Mouse (Mus musculus) layer of hippocampus, adult 8-10 months (tissue): ENCODE measurements around the gene Sccpdh. TPM values are rescaled to one million over a fixed set of nuclear protein-coding genes. Genes with fewer than 3 reads are reported as not detected.
"Not testable (repeated sequence)": the region's sequence is repeated elsewhere in the genome, so short reads cannot be mapped to it uniquely, and the experiment has no call there.

Source experiments
- DNase-seq, 2 experiments: peaks; one replicate each; pipeline ENCODE4 v3.0.0; 2022; ENCODE audit warnings: low spot score in 2 of 2
- total RNA-seq, 4 experiments: library from RNA; stranded (reverse); gene quantifications; 2 replicates each; pipeline ENCODE4 v1.2.4; 2022

The Sccpdh gene
- total RNA-seq, result 10 to 100 TPM; 55.6 to 62.1 (median 59.4) TPM

GRCm38 (mm10) chr1:179668013-179668805 lies at the start of gene Sccpdh:
TSS of gene Sccpdh (plus strand) at chr1:179668210.
- DNase-seq, result peak; percentile 59 to 81

- DNase-seq, result no peak
Observed at GRCm38 (mm10) chr1:179622665-179623064, 45.3 kb upstream of the Sccpdh start.

GRCm38 (mm10) chr1:179623657-179624056 lies 44.4 kb upstream of the Sccpdh start:
- no peak for DNase-seq

DNA sequence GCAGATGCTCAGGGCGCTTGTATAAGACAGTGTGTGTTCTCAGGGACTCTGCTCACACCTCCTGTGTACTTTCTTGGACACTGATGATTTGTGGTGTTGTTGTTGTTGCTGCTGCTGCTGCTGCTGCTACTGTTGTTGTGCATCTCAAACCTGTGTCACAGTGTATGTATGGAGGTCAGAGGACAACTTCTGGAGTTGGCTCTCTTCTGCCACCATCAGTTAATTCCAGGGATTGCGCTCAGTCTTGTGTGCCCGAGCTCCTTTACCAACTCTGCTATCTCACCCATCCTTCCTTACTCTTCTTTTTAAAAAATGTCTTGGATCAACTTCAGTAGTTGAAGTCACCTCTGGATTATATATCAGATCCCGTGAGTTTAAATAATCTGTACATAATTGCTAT lies 43.7 kb upstream of the Sccpdh start:
- peak in 1 of 2 experiments; percentile 37 for DNase-seq

DNA sequence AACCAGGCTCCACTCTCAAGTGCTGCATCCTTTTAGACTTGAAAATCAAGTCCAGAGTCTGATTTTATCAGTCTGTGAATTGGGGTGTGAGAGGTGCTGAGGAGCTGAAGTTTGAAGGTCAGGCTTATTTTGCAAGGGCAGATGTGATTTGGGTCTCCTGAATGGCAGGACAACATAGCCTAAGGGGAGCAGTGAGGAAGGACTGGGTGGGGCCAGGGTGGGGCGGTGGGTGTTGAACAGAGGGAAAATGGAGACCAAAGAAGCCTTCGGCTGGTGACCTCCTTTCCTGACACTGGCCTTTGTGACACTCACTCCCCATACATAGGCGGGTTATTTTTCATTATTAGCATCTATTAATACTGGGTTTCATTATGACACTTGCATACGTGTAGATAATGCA lies 40.2 kb upstream of the Sccpdh start:
- no peak for DNase-seq

DNA sequence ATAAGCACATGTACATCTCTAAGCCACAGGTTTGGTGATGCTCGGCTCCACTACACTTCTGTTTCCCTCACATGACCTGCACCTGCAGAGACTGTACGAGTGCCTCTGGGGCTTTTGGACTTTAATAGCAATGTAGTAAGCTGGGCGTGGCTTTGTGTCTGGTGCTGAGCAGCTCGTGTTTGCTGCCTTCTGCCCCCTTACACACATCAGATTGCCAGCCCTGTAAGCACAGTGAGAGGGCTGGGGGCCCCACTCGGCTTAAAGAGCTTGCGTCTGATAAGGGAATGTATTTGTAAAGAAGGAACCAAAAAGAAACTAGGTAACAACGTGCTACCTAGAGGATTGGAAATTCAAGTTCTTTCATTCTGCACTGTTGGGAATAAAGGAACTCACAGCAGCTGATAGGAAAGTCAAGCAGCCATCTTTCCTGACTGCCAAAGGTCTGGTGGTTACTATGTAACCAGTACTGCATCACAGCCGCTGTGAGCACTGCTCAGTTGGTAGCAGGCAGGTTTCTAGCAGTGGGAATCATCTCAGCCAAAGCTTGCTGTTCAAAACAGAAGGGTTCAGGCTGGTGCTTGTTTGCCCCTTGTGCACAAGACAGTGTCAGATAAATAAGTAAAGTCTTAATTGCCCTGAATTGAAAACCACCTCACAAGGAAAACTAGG lies 39.4 kb upstream of the Sccpdh start:
- DNase-seq, result no peak

DNA sequence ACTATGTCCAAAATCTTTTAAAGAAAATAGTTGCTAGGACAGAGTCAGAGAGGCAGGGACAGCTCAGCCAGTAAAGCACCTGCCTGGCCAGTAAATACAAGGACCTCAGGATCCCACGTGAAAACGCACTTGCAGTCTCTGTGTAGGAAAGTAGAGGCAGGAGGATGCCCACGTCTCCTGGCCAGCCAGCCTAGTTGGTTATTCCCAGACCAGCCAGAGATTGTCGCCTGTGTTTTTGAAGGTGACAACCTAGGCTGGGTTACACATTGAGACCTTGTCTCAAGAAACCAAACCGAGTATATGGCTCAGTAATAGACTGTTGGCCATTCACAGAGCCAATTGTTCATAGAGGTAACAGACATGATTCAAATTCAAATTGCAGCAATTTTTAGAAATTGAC lies 38.7 kb upstream of the Sccpdh start:
- no peak for DNase-seq

GRCm38 (mm10) chr1:179632746-179633413 lies 35.1 kb upstream of the Sccpdh start:
- no peak for DNase-seq

GRCm38 (mm10) chr1:179633414-179633752 lies 34.6 kb upstream of the Sccpdh start:
- DNase-seq, result no peak

GRCm38 (mm10) chr1:179634159-179634558 lies 33.9 kb upstream of the Sccpdh start:
- DNase-seq, result no peak

GRCm38 (mm10) chr1:179642726-179643125 lies 25.3 kb upstream of the Sccpdh start:
- DNase-seq, result no peak

DNA sequence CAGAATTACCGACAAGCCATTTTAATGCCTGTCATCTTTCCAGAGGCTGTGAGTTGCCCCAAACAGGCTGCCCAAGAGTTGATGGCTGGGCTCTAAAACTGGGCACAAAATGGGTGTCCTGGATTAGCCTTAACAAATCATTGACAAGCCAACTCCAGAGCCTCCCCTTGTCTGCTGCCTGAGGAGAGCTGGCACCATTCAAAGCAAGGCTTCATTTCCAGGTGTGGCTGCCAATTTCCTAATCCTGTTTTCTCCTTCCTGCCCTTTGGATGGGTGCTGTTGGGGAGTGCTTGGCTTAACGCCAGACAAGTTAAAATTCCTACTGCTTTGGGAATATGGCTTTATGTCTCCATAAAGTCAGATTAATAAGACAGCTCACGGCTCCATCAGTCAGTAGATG lies 23.9 kb upstream of the Sccpdh start:
- DNase-seq, result no peak

DNA sequence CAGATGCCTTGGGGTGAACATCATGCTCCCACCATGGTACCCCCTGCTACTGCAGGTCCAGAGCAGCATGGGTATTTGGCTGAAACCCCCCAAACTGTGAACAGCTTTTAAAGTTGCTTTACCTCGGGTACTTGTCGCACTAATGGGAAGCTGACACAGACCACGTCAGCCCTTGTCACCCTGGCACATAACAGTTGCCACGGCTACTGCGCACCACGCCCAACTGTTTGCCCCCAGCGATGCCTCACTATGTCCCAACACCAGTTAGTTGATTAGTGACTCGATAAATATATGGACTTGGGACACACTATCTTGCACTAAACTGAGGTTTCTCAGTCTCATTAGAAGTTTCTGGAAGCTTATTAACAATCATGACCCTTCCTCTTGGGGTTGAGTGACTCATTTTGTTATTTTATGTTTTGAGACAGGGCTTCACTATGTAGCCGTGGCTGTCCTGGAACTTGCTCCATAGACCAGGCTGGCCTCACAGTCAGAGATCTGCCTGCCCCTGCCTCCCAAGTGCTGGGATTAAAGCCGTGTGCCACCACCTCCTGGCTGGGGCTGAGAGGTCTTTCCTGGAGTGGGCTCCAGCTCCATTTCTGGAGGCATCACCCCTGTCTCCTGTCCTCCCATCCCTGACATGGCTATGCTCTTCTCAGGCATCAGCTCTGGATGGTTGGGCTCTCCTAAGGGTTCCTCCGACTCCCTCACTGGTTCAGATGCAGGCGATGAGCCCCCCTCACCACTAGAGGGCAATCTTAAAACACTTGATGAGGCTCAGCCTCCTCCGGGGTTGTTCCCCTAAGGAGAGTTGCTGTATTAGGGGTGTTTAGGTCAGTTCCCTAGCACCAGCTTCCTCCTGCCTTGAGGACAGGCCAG lies 22.7 kb upstream of the Sccpdh start:
- DNase-seq, result peak; percentile 75 to 85

- DNase-seq, result no peak
Observed at GRCm38 (mm10) chr1:179645980-179646268, 22.1 kb upstream of the Sccpdh start.

DNA sequence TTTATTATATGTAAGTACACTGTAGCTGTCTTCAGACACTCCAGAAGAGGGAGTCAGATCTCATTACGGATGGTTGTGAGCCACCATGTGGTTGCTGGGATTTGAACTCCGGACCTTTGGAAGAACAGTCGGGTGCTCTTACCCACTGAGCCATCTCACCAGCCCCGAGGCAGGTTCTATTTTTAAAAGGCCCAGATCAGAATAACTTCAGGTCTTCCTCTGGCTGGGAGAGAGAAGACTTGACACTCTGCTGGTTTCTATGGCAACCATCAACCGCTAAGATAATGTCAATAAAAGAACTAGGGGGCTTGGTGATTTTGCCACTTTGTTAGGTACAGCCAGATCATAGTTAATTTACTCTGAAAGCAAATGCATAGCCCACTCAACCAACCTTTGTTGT lies 19.3 kb upstream of the Sccpdh start:
- DNase-seq, result not testable (repeated sequence)

GRCm38 (mm10) chr1:179649324-179649723 lies 18.7 kb upstream of the Sccpdh start:
- no peak for DNase-seq

DNA sequence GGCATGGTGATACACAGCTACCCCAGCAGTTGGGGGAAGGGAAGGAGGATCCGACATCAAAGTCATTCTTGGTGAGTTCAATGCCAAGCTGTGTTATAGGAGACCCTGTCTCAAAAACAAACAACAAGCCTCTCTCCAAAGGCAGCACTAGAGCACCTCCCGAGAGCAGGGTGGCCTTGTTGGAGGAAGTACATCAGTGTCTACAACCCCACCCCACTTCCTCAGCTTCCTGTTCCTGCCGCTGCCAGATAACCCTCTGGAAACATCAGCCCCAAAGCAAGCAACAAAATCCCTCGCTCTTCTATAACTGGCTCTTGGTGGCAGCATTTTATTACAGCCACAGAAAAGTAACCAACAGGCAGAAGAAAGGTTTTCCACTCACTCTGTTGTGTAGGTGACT lies 17.7 kb upstream of the Sccpdh start:
- DNase-seq, result no peak

GRCm38 (mm10) chr1:179651224-179651623 lies 16.8 kb upstream of the Sccpdh start:
- DNase-seq, result no peak

DNA sequence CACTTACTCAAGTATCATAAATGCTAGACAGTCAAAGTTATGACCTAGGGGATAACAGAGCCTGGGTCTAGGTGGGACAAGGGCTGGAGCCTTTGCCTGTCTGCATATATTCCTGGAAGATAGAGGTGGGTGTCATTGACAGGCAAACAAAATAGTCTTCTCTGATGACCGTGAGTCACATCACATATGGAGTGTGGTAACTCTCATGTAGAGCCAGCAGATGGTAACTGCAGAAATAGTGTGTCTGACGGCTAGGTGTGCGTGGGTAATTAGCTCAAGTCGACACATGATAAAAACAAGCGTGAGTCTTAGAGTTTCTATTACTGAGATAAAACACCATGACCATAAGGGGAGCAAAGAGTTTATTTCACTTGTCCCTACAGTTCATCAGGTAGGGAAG lies 4.9 kb upstream of the Sccpdh start:
- no peak for DNase-seq

DNA sequence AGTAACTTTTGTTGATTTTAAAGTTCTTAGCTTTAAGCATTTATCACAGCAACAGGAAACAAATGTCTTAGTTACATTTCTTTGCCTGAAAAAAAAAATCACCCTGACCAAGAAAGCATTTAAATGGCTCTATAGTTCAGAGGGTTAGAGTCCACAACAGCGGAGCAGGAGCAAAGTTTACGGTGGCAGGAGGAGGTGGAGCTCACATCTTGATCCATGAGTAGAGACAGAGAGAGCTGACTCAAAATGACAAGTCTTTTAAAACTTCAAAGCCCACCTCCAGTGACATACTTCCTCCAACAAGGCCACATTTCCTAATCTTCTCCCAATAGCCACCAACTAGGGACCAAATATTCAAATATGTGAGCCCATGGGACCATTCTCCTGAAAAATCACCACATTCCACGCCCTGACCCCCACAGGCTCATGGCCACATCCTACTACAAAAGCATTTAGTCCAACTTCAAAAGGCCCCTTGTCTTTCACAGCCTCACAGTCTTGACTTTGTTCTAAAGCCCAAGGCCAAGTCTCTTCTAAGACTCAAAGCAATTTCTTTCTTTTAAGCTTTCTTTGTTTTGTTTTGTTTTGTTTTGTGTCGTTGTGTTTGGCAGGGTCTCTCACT lies 3.6 kb upstream of the Sccpdh start:
- DNase-seq, result no peak

GRCm38 (mm10) chr1:179666971-179667370 lies 1.0 kb upstream of the Sccpdh start:
- DNase-seq, result no peak
